In the genomic region with DNA sequence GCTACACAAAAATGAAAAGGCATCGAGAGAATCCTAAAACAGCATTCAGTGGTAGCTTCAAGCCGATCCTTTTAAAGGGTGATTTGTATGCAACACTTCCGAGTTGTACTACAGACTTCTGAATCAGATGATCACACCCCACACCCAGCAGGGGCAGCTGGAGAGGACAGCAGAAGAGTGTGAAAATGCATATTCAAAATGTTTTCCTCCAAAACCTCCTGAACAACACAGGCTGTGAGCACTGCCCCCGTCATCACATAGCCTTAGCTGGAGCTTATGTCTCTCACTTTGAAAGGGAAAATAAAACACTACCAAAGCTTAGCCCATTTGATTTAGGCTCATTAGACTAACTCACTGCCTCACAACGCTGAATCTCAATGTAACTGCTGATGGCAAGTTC, we compare ENCODE assay signal across 25 mouse cellular contexts.
DNase-seq lines count a peak whose midpoint lies in the region; ATAC-seq and TF ChIP-seq lines count a peak whose summit lies in the region.
"Had no signal": no experiment of that assay in that cellular context is flagged by ENCODE, and none has a peak within 500 bp of the region (broad histone marks: within the 10 kb centered on the region; RNA-seq: fewer than 3 reads in every experiment).

No protein-coding gene starts in this region.

- DNase-seq in cerebellum, adult 11-12 months = no peak
- peak; percentile 40 for DNase-seq in lung, embryonic 14.5 days
- no peak for DNase-seq in lung, postnatal 14 days
- DNase-seq in right cerebral cortex, postnatal 25 days = peak; percentile 12
- no peak for DNase-seq in right cerebral cortex, postnatal 14 days
- DNase-seq in telencephalon, adult 2 months (ENCODE audit: low read depth, low spot score) = peak; percentile 39
- DNase-seq in spleen, postnatal 10 days (ENCODE audit: low spot score in 2 of 2) = no peak
- DNase-seq: adrenal gland, postnatal 10 days; cerebellum, adult 18-20 months; cerebellum, postnatal 14 days; gastrocnemius, postnatal 10 days; heart, adult 11 months; kidney, postnatal 25 days; lung, postnatal 4 days; retina, postnatal 1 day; spleen, adult 18-20 months; thymus, postnatal 36 days had no signal

- TF ChIP-seq CTCF in lung, embryonic 14.5 days (IDR thresholded peaks at IDR 0.05; ENCODE audit: low read depth) = no peak

- H3K36me3 ChIP-seq in lung, embryonic 14.5 days (ENCODE audit: insufficient read depth) = no peaks in the 10 kb centered on the region
- H3K36me3 ChIP-seq: hindbrain, embryonic 10.5 days; midbrain, embryonic 15.5 days; neural tube, embryonic 13.5 days had no signal

- no peaks in the 10 kb centered on the region for H3K9me3 ChIP-seq in lung, embryonic 14.5 days (ENCODE audit: low read depth, low read length)
- H3K9me3 ChIP-seq: hindbrain, embryonic 10.5 days; midbrain, embryonic 15.5 days; neural tube, embryonic 13.5 days had no signal

- H3K4me2 ChIP-seq in lung, embryonic 14.5 days = no peak overlapping the region
- H3K4me2 ChIP-seq: heart, embryonic 11.5 days; midbrain, embryonic 15.5 days; neural tube, embryonic 13.5 days had no signal

- no peak overlapping the region for H3K27ac ChIP-seq in lung, embryonic 14.5 days (ENCODE audit: low read depth)
- H3K27ac ChIP-seq: hindbrain, embryonic 10.5 days; midbrain, embryonic 15.5 days; neural tube, embryonic 13.5 days had no signal

- ATAC-seq in cerebellum, adult (ENCODE audit: insufficient number of reproducible peaks, low FRiP score, low TSS enrichment) = 0 out of 2 replicates have a peak, but pooled peaks have one; percentile 15
- peak; percentile 62; the same call in 1 of the 2 replicates for ATAC-seq in lung, embryonic 14.5 days (ENCODE audit: insufficient read depth)
- ATAC-seq: activated CD4-positive, CD25-positive, alpha-beta regulatory T cell, adult 4 months; intestine, postnatal 0 days; midbrain, embryonic 15.5 days had no signal

- WGBS in lung, embryonic 14.5 days = 37% methylated on average over 5 of the region's 5 CpGs

- no peak overlapping the region for H3K4me3 ChIP-seq in lung, embryonic 14.5 days (ENCODE audit: low read depth, low read length)
- H3K4me3 ChIP-seq: hindbrain, embryonic 10.5 days; midbrain, embryonic 15.5 days; myocyte; neural tube, embryonic 13.5 days had no signal

- no peak overlapping the region for H3K9ac ChIP-seq in lung, embryonic 14.5 days
- H3K9ac ChIP-seq: midbrain, embryonic 15.5 days; neural tube, embryonic 13.5 days had no signal

- no peaks in the 10 kb centered on the region for H3K27me3 ChIP-seq in lung, embryonic 14.5 days (ENCODE audit: insufficient read depth, low read length)
- H3K27me3 ChIP-seq: midbrain, embryonic 15.5 days; neural tube, embryonic 13.5 days had no signal

- no peaks in the 10 kb centered on the region for H3K4me1 ChIP-seq in lung, embryonic 14.5 days (ENCODE audit: insufficient read depth)
- H3K4me1 ChIP-seq: hindbrain, embryonic 10.5 days; midbrain, embryonic 15.5 days; neural tube, embryonic 13.5 days had no signal

Comparison
In these comparisons a context has a peak if more than half of its experiments do, and no peak if none do; other contexts are left out.
1. DNase-seq: peak in lung, embryonic 14.5 days (single experiment), right cerebral cortex, postnatal 25 days (single experiment) and telencephalon, adult 2 months (single experiment); none in cerebellum, adult 11-12 months (single experiment), lung, postnatal 14 days (single experiment), right cerebral cortex, postnatal 14 days (single experiment) and spleen, postnatal 10 days (0 of 2).